Mouse (Mus musculus): Measurements from ENCODE around the gene Fbxo6. TPM values are rescaled to one million over a fixed set of nuclear protein-coding genes. Genes with fewer than 3 reads are reported as not detected.
A peak's percentile ranks its signal among the peaks of the same experiment; 100 is the strongest.

The Fbxo6 gene
- polyA plus RNA-seq, 1 experiment from 2014 or later, result 11.3 TPM

DNA sequence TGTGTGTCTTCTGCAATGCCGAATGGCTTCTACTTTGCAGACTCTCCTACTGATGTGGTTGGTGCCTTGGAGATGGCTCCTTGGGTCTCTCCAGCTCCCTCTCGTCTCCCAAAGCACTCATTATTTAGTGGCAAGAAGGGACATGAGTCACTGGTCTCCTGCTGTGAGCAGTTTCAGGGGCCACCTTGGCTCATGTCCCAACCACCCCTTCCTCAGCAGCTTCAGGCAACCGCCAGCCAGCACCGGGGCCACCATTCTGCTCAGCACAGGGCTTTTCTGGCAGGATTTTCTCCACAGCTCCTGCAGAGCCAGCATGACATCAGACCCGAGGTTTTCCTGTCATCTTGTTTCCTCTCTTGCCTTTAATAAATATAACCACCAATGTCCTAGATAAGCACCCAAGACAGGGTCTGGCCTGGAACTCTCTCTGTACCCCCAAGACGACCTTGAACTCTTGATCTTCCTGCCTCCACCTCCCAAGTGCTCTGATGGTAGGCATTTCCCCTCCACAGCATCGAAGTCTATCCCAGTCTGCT lies 43.3 kb downstream of the Fbxo6 start:
- Histone ChIP-seq H3K4me2 (ENCODE audit: low read depth, low read length) (no peak overlapping the region), H3K36me3 (replicated peaks; ENCODE audit: control insufficient read depth, insufficient read depth, low read depth, low read length) (no peaks in the 10 kb centered on the region), H3K27me3 (ENCODE audit: control insufficient read depth, insufficient read depth, low read length) (no peaks in the 10 kb centered on the region), H3K9me3 (replicated peaks; ENCODE audit: control insufficient read depth, low read length) (no peaks in the 10 kb centered on the region), H3K4me1 (ENCODE audit: control insufficient read depth, insufficient read depth, low read length) (no peaks in the 10 kb centered on the region), H3K27ac (replicated peaks; ENCODE audit: low read depth, low read length) (no peak overlapping the region), H3K9ac (replicated peaks; ENCODE audit: low read length) (no peak overlapping the region), H3K4me3 (ENCODE audit: low read depth, low read length) (no peak overlapping the region)
- no peak for ATAC-seq (replicated peaks; ENCODE audit: insufficient number of reproducible peaks, low FRiP score, low TSS enrichment, low read depth)
- 74% methylated on average over 7 of the region's 7 CpGs for WGBS
- DNase-seq (ENCODE audit: low spot score), result no peak

DNA sequence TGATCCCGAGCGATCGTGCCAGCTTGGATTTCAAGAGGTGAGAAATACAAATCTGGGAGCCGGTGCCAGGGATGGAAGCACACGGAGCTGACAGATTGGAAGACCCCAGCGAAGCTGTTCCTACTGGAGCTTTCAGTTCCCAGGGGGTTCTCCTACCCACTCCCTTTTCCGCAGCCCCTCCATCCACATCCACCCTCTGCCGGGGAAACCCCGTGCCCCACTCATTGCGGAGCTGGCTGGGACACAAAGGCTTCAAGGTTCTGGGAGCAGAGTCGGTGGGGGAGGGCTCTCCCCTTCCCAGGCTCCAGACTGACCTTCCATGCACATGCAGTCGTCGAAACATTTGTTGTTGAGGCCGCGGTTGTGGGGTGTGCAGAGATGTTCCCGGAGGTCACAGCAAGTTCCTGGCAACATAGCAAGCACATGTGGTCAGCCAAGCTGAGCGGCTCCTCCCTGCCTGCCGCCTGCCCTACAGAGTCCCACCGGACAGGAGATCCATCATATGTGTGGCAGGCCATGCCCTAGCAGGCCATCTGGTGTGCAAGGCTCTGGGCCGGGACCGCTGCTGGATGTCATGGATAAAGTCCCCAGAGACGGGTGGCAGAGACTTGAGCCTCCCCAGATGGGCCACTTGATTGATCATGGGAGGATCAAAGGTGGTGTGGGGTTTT lies 44.2 kb downstream of the Fbxo6 start:
- Histone ChIP-seq H3K4me3 (ENCODE audit: low read depth, low read length) (no peak overlapping the region), H3K9me3 (replicated peaks; ENCODE audit: control insufficient read depth, low read length) (no peaks in the 10 kb centered on the region), H3K36me3 (replicated peaks; ENCODE audit: control insufficient read depth, insufficient read depth, low read depth, low read length) (no peaks in the 10 kb centered on the region), H3K4me2 (ENCODE audit: low read depth, low read length) (no peak overlapping the region), H3K4me1 (ENCODE audit: control insufficient read depth, insufficient read depth, low read length) (no peaks in the 10 kb centered on the region), H3K27me3 (ENCODE audit: control insufficient read depth, insufficient read depth, low read length) (no peaks in the 10 kb centered on the region), H3K9ac (replicated peaks; ENCODE audit: low read length) (no peak overlapping the region), H3K27ac (replicated peaks; ENCODE audit: low read depth, low read length) (no peak overlapping the region)
- WGBS, result 66% methylated on average over 22 of the region's 22 CpGs
- DNase-seq (ENCODE audit: low spot score) (no peak), ATAC-seq (replicated peaks; ENCODE audit: insufficient number of reproducible peaks, low FRiP score, low TSS enrichment, low read depth) (peak; percentile 66)

DNA sequence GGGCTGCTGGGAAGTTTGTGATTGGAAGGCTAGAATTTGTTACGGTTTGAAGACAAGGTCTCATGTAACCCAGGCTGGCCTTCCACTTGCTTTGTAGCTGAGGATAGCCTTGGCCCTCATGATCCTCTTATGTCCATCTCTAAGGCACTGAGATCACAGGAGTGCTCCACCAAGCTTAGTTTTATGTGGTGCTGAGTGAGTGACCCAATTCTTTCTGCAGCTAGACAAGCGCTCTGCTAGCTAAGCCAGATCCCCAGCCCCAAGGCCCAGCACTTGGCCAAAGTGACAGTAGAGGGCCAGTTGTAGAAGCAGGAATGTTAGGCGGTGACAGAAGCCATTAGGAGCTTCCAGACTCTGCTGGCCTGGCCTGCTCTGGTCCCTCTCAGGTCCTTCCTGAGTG lies 47.8 kb downstream of the Fbxo6 start:
- WGBS, result 85% methylated on average over 3 of the region's 3 CpGs
- ATAC-seq (replicated peaks; ENCODE audit: insufficient number of reproducible peaks, low FRiP score, low TSS enrichment, low read depth), result no peak

DNA sequence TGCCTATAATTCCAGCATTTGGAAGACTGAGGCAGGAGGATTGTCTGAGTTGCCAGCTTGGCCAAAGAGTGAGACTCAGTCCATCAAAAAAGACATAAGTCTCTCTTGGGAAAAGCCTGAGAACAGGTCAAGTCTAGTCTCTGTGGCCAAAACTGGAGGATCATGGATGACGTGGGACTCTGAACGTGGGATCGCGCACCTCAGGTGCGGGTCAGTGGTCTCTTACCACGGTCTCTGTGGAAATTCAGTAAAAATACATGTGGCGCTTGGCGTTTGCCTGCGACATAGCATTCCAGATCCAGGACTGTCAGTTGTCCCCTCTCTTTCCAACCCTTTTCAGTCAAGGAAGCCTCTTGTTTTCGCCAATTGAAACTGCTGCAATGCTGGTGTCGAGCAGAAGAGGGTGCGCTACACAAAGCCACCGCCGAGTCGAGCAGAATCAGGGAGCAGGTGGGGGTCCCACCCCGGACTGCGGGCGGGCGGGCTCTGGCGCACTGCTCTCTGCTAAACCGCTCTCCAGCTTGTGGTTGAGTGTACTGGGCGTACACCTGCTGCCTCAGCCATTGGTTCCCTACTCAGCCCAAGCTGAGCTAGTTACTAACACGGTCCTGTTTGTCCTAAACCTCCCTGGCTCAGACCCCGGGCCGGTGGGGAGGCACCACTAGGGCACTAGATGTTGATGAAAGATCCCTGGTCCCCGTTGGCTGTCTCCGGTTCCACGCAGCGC lies 50.0 kb downstream of the Fbxo6 start:
- H3K27ac ChIP-seq (replicated peaks; ENCODE audit: low read depth, low read length), result no peak overlapping the region
- DNase-seq (ENCODE audit: low spot score), result peak; percentile 74
- peak overlapping the region; percentile 15; the same call in 1 of the 2 replicates for H3K4me3 ChIP-seq (ENCODE audit: low read depth, low read length)
- H3K27me3 ChIP-seq (ENCODE audit: control insufficient read depth, insufficient read depth, low read length), result no peaks in the 10 kb centered on the region
- H3K4me2 ChIP-seq (ENCODE audit: low read depth, low read length), result peak overlapping the region; percentile 52
- H3K36me3 ChIP-seq (replicated peaks; ENCODE audit: control insufficient read depth, insufficient read depth, low read depth, low read length), result no peaks in the 10 kb centered on the region
- ATAC-seq (replicated peaks; ENCODE audit: insufficient number of reproducible peaks, low FRiP score, low TSS enrichment, low read depth), result peak; percentile 77
- no peaks in the 10 kb centered on the region for H3K4me1 ChIP-seq (ENCODE audit: control insufficient read depth, insufficient read depth, low read length)
- H3K9ac ChIP-seq (replicated peaks; ENCODE audit: low read length), result peak overlapping the region; percentile 44; the same call in 1 of the 2 replicates
- no peaks in the 10 kb centered on the region for H3K9me3 ChIP-seq (replicated peaks; ENCODE audit: control insufficient read depth, low read length)
- 14% methylated on average over 29 of the region's 29 CpGs for WGBS

More for the DNA sequence above, 47.8 kb downstream of the Fbxo6 start:
- Histone ChIP-seq H3K9me3 (replicated peaks; ENCODE audit: control insufficient read depth, low read length) (no peaks in the 10 kb centered on the region), H3K27ac (replicated peaks; ENCODE audit: low read depth, low read length) (no peak overlapping the region), H3K9ac (replicated peaks; ENCODE audit: low read length) (no peak overlapping the region), H3K27me3 (ENCODE audit: control insufficient read depth, insufficient read depth, low read length) (no peaks in the 10 kb centered on the region), H3K4me2 (ENCODE audit: low read depth, low read length) (no peak overlapping the region), H3K4me1 (ENCODE audit: control insufficient read depth, insufficient read depth, low read length) (no peaks in the 10 kb centered on the region), H3K36me3 (replicated peaks; ENCODE audit: control insufficient read depth, insufficient read depth, low read depth, low read length) (no peaks in the 10 kb centered on the region), H3K4me3 (ENCODE audit: low read depth, low read length) (no peak overlapping the region)
- no peak for DNase-seq (ENCODE audit: low spot score)

DNA sequence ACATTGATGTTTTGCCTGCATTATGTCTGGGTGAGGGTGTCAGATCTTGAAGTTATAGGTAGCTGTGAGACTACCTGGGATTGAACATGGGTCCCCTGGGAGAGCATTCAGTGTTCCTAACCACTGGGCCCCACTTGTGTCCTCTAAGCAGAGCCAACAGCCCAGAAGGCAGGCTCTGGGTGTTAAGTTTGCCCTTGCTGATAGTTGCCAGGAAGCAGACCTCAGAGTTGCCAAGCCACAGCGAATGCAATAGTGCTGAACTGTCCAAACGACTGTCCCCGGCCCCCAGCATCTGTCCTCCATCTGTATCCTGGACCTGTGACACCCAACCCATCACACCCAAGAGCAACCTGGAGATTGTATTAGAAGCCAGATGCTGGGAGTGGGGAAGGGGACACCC lies 53.3 kb downstream of the Fbxo6 start:
- no peak for DNase-seq (ENCODE audit: low spot score)
- 83% methylated on average over 3 of the region's 3 CpGs for WGBS
- Histone ChIP-seq H3K9me3 (replicated peaks; ENCODE audit: control insufficient read depth, low read length) (no peaks in the 10 kb centered on the region), H3K36me3 (replicated peaks; ENCODE audit: control insufficient read depth, insufficient read depth, low read depth, low read length) (no peaks in the 10 kb centered on the region), H3K27me3 (ENCODE audit: control insufficient read depth, insufficient read depth, low read length) (no peaks in the 10 kb centered on the region), H3K27ac (replicated peaks; ENCODE audit: low read depth, low read length) (no peak overlapping the region), H3K9ac (replicated peaks; ENCODE audit: low read length) (no peak overlapping the region), H3K4me3 (ENCODE audit: low read depth, low read length) (no peak overlapping the region), H3K4me1 (ENCODE audit: control insufficient read depth, insufficient read depth, low read length) (no peaks in the 10 kb centered on the region), H3K4me2 (ENCODE audit: low read depth, low read length) (no peak overlapping the region)
- ATAC-seq (replicated peaks; ENCODE audit: insufficient number of reproducible peaks, low FRiP score, low TSS enrichment, low read depth), result no peak

DNA sequence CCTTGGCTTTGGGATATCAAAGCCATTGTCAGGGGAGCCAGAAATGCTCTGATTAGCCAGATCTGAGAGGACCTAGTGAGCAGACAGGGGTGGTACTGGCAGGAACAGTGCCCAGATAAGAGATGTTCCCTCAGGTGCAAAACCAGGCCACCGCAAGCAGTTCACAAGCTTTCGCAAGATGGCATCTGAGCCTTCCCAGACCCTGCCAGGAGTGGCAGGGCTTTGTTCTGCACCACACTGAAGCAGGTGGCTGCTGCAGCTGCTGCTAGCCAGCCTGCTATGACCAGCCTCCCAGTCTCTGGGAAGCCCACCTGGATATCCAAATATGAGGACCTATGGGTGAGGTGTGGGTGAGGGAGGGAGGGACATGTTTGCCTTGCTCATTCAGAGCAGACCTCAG lies 54.0 kb downstream of the Fbxo6 start:
- Histone ChIP-seq H3K9me3 (replicated peaks; ENCODE audit: control insufficient read depth, low read length) (no peaks in the 10 kb centered on the region), H3K4me2 (ENCODE audit: low read depth, low read length) (no peak overlapping the region), H3K27me3 (ENCODE audit: control insufficient read depth, insufficient read depth, low read length) (no peaks in the 10 kb centered on the region), H3K4me1 (ENCODE audit: control insufficient read depth, insufficient read depth, low read length) (no peaks in the 10 kb centered on the region), H3K36me3 (replicated peaks; ENCODE audit: control insufficient read depth, insufficient read depth, low read depth, low read length) (no peaks in the 10 kb centered on the region), H3K9ac (replicated peaks; ENCODE audit: low read length) (no peak overlapping the region), H3K4me3 (ENCODE audit: low read depth, low read length) (no peak overlapping the region), H3K27ac (replicated peaks; ENCODE audit: low read depth, low read length) (no peak overlapping the region)
- ATAC-seq (replicated peaks; ENCODE audit: insufficient number of reproducible peaks, low FRiP score, low TSS enrichment, low read depth) (no peak), DNase-seq (ENCODE audit: low spot score) (no peak)
- 91% methylated on average over 2 of the region's 2 CpGs for WGBS

Small RNA genes within 50 kb of the gene (microRNA-seq; reads per million reads assigned to microRNA genes)
- not detected for gene Mir7022 (ENCODE audit: borderline number of aligned reads)

Other genes starting within 250 kb of the Fbxo6 start
- 23.1 and 28.0 TPM in 2 replicates for gene Mfn2, start 247.4 kb downstream of the Fbxo6 start, polyA plus RNA-seq (2014; fragmentation: Nextera tagmentation; extraction: Ambion mirVana)
- 32.7 and 36.4 TPM in 2 replicates for gene Plod1, start 215.4 kb downstream of the Fbxo6 start, polyA plus RNA-seq (2014; fragmentation: Nextera tagmentation; extraction: Ambion mirVana)
- gene 2510039O18Rik, start 211.2 kb downstream of the Fbxo6 start, polyA plus RNA-seq (2014; fragmentation: Nextera tagmentation; extraction: Ambion mirVana), result 14.5 and 15.9 TPM in 2 replicates
- gene Nppb, start 166.4 kb downstream of the Fbxo6 start, polyA plus RNA-seq (2014; fragmentation: Nextera tagmentation; extraction: Ambion mirVana), result 0.57 and 1.0 TPM in 2 replicates
- gene Nppa, start 151.4 kb downstream of the Fbxo6 start, polyA plus RNA-seq (2014; fragmentation: Nextera tagmentation; extraction: Ambion mirVana), result 1.9 and 19.5 TPM in 2 replicates
- gene Clcn6, start 113.3 kb downstream of the Fbxo6 start, polyA plus RNA-seq (2014; fragmentation: Nextera tagmentation; extraction: Ambion mirVana), result 8.9 and 9.8 TPM in 2 replicates
- 13.5 and 14.1 TPM in 2 replicates for gene Mthfr, start 113.1 kb downstream of the Fbxo6 start, polyA plus RNA-seq (2014; fragmentation: Nextera tagmentation; extraction: Ambion mirVana)
- gene Agtrap, start 64.1 kb downstream of the Fbxo6 start, polyA plus RNA-seq (2014; fragmentation: Nextera tagmentation; extraction: Ambion mirVana), result 7.0 and 10.3 TPM in 2 replicates
- gene Mad2l2, start 21.8 kb downstream of the Fbxo6 start, polyA plus RNA-seq (2014; fragmentation: Nextera tagmentation; extraction: Ambion mirVana), result 75.3 and 83.4 TPM in 2 replicates
- gene Draxin, start 21.4 kb downstream of the Fbxo6 start, polyA plus RNA-seq (2014; fragmentation: Nextera tagmentation; extraction: Ambion mirVana), result 1.2 and 2.2 TPM in 2 replicates
- gene Fbxo44, start 8.3 kb upstream of the Fbxo6 start, polyA plus RNA-seq (2014; fragmentation: Nextera tagmentation; extraction: Ambion mirVana), result 24.0 and 25.1 TPM in 2 replicates
- gene Fbxo2, start 8.5 kb upstream of the Fbxo6 start, polyA plus RNA-seq (2014; fragmentation: Nextera tagmentation; extraction: Ambion mirVana), result 1.5 and 1.9 TPM in 2 replicates
- gene Disp3, start 135.8 kb upstream of the Fbxo6 start, polyA plus RNA-seq (2014; fragmentation: Nextera tagmentation; extraction: Ambion mirVana), result 0.86 and 1.1 TPM in 2 replicates